Comparison of ENCODE assay signal across 23 mouse cellular contexts in the genomic region with DNA sequence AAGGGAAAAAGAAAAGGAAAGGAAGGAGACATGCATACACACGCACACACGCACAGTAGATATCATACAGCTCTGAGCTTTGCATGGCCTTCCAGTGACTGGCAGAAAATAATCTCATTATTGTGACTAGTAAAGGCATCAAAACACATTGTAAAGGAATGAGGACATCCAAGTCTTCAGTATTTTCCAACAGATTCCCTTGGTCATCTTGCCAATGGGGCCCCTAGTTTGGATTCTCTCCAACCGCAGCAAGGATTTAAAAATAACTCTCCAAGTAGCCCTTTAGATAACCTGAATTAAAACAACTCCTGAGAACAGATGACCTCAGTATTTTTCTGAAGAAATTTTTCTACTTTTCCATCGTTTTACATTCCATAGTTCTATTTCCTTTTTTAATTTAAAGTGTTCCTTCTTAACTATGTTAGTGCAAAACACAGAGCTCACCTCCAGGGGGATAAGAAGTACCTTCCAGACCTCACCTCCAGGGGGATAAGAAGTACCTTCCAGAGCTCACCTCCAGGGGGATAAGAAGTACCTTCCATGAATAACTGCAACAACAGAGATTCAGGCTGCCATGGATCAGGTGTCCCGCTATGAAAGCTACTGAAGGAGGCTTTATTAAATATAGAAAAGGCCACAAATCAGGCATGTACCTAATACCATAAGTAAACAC. TPM values are rescaled to one million over a fixed set of nuclear protein-coding genes. Genes with fewer than 3 reads are reported as not detected.
DNase-seq lines count a peak whose midpoint lies in the region; ATAC-seq and TF ChIP-seq lines count a peak whose summit lies in the region.
"Had no signal": no experiment of that assay in that cellular context is flagged by ENCODE, and none has a peak within 500 bp of the region (broad histone marks: within the 10 kb centered on the region; RNA-seq: fewer than 3 reads in every experiment).

No protein-coding gene starts in this region.

- no peaks in the 10 kb centered on the region for H3K36me3 ChIP-seq in heart, embryonic 15.5 days
- no peaks in the 10 kb centered on the region for H3K36me3 ChIP-seq in heart, embryonic 11.5 days (ENCODE audit: control insufficient read depth, insufficient read depth, low read length)
- no peaks in the 10 kb centered on the region for H3K36me3 ChIP-seq in CH12.LX (replicated peaks in 1 of 2; ENCODE audit: control insufficient read depth in 1 of 2, insufficient read depth in 1 of 2, low read length in 1 of 2)
- H3K36me3 ChIP-seq: embryonic facial prominence, embryonic 10.5 days; neural tube, embryonic 12.5 days had no signal

- peak overlapping the region; percentile 71 for H3K27ac ChIP-seq in heart, embryonic 15.5 days
- H3K27ac ChIP-seq in heart, embryonic 11.5 days (ENCODE audit: low read depth, low read length): no peak overlapping the region
- no peak overlapping the region for H3K27ac ChIP-seq in CH12.LX (ENCODE audit: insufficient read depth, low read depth)
- H3K27ac ChIP-seq: embryonic facial prominence, embryonic 10.5 days; neural tube, embryonic 12.5 days had no signal

- H3K4me3 ChIP-seq in heart, embryonic 15.5 days: no peak overlapping the region
- H3K4me3 ChIP-seq in heart, embryonic 11.5 days (ENCODE audit: low read depth, low read length): no peak overlapping the region
- no peak overlapping the region for H3K4me3 ChIP-seq in CH12.LX (replicated peaks in 1 of 3; ENCODE audit: low read depth in 2 of 3, low read length in 2 of 3, poor library complexity in 1 of 3)
- H3K4me3 ChIP-seq: embryonic facial prominence, embryonic 10.5 days; erythroblast, embryonic 14.5 days; neural tube, embryonic 12.5 days had no signal

- no peak for TF ChIP-seq RAD21 in CH12.LX (IDR thresholded peaks at IDR 0.05; ENCODE audit: low read depth, low read length)

- in situ Hi-C loops in CH12.LX (cut with MboI; ENCODE audit: low pct_ligation_motif_present, low pct_unique_long_range_greater_than_20kb, low sequenced_read_pairs): no loop called here

- TF ChIP-seq EP300 in CH12.LX (IDR thresholded peaks at IDR 0.05; ENCODE audit: low read length): no peak

- H3K4me2 ChIP-seq in heart, embryonic 15.5 days: peak overlapping the region; percentile 34
- no peak overlapping the region; the same call in 1 of the 2 replicates for H3K4me2 ChIP-seq in heart, embryonic 11.5 days
- H3K4me2 ChIP-seq in CH12.LX (ENCODE audit: insufficient read depth, low read depth, poor library complexity, severe bottlenecking): no peak overlapping the region
- H3K4me2 ChIP-seq: neural tube, embryonic 12.5 days had no signal

- peaks cover 29% of the 10 kb centered on the region for H3K4me1 ChIP-seq in heart, embryonic 15.5 days (replicated peaks)
- peaks cover 7% of the 10 kb centered on the region; the same call in 1 of the 2 replicates for H3K4me1 ChIP-seq in heart, embryonic 11.5 days (ENCODE audit: control insufficient read depth, insufficient read depth, low read length)
- H3K4me1 ChIP-seq in CH12.LX (ENCODE audit: control insufficient read depth in 1 of 2, insufficient read depth in 2 of 2): no peaks in the 10 kb centered on the region

- H3K9me3 ChIP-seq in heart, embryonic 15.5 days (replicated peaks): no peaks in the 10 kb centered on the region
- no peaks in the 10 kb centered on the region for H3K9me3 ChIP-seq in heart, embryonic 11.5 days (replicated peaks; ENCODE audit: control insufficient read depth, low read length)
- peaks cover 4% of the 10 kb centered on the region for H3K9me3 ChIP-seq in CH12.LX (replicated peaks; ENCODE audit: low read length)
- H3K9me3 ChIP-seq: embryonic facial prominence, embryonic 10.5 days; neural tube, embryonic 12.5 days had no signal

- no peaks in the 10 kb centered on the region for H3K79me2 ChIP-seq in CH12.LX (replicated peaks; ENCODE audit: control insufficient read depth, extremely low read depth, insufficient read depth, poor library complexity, severe bottlenecking)

- ATAC-seq in heart, embryonic 15.5 days (replicated peaks; ENCODE audit: insufficient number of reproducible peaks, insufficient read depth, low FRiP score, low read depth): no peak
- ATAC-seq in heart, embryonic 11.5 days (replicated peaks; ENCODE audit: insufficient number of reproducible peaks, low FRiP score, low TSS enrichment): no peak
- ATAC-seq in common myeloid progenitor, adult 5-6 weeks (replicated peaks; ENCODE audit: low read depth, poor library complexity, severe bottlenecking): 0 out of 2 replicates have a peak, but pooled peaks have one; percentile 36
- ATAC-seq: forebrain, embryonic 16.5 days; midbrain, embryonic 16.5 days had no signal

- TF ChIP-seq CTCF in CH12.LX (conservative IDR thresholded peaks at IDR 0.05 in 1 of 2, IDR thresholded peaks at IDR 0.05 in 1 of 2; ENCODE audit: low read depth in 2 of 2, low read length in 2 of 2): peak in 1 of 2 experiments; percentile 54; a peak in 2 of 4 replicates

- no peak for TF ChIP-seq POLR2A in CH12.LX (IDR thresholded peaks at IDR 0.05; ENCODE audit: low read depth, low read length)

- dilution Hi-C loops in CH12.LX (cut with MboI; ENCODE audit: extremely low pct_ligation_motif_present, extremely low pct_unique_long_range_greater_than_20kb, low sequenced_read_pairs): no loop called here

- H3K9ac ChIP-seq in heart, embryonic 15.5 days: no peak overlapping the region
- H3K9ac ChIP-seq in heart, embryonic 11.5 days (ENCODE audit: low read depth, low read length): no peak overlapping the region
- no peak overlapping the region for H3K9ac ChIP-seq in CH12.LX (ENCODE audit: insufficient read depth, low read depth)
- H3K9ac ChIP-seq: neural tube, embryonic 12.5 days had no signal

- H3K27me3 ChIP-seq in heart, embryonic 15.5 days: no peaks in the 10 kb centered on the region
- H3K27me3 ChIP-seq in heart, embryonic 11.5 days (ENCODE audit: control insufficient read depth, insufficient read depth, low read length): no peaks in the 10 kb centered on the region
- H3K27me3 ChIP-seq in CH12.LX (replicated peaks): no peaks in the 10 kb centered on the region

- 44% methylated on average over 5 of the region's 5 CpGs for WGBS in heart, embryonic 15.5 days
- WGBS in heart, embryonic 11.5 days (ENCODE audit: insufficient replicate concordance): 64% methylated on average over 5 of the region's 5 CpGs

- DNase-seq in 3T3-L1 (ENCODE audit: low read depth, low spot score) (peak; percentile 36), CH12.LX (ENCODE audit: extremely low read depth) (peak; percentile 6)
- DNase-seq in c-Kit-positive CD71-positive TER-119-positive erythroid progenitor cells, embryonic 14.5 days (ENCODE audit: low spot score): no peak
- no peak for DNase-seq in lung, adult 18-20 months
- DNase-seq: adrenal gland, postnatal 36 days; cerebellum, postnatal 25 days; lung, postnatal 4 days; right cerebral cortex, postnatal 4 days; thymus, adult 18-20 months had no signal

TF ChIP-seq in CH12.LX, 34 proteins besides CTCF, POLR2A, EP300 and RAD21:
- TF ChIP-seq ZNF384 (IDR thresholded peaks at IDR 0.05; ENCODE audit: low read depth, low read length) (no peak), SMC3 (IDR thresholded peaks at IDR 0.05; ENCODE audit: low read depth, low read length) (no peak), CHD2 (IDR thresholded peaks at IDR 0.05; ENCODE audit: low read length) (no peak), USF2 (conservative IDR thresholded peaks at IDR 0.05; ENCODE audit: low read depth, low read length) (no peak), TBP (conservative IDR thresholded peaks at IDR 0.05; ENCODE audit: low read depth, low read length) (no peak), ZC3H11A (IDR thresholded peaks at IDR 0.05; ENCODE audit: low read depth, low read length) (no peak), BHLHE40 (IDR thresholded peaks at IDR 0.05; ENCODE audit: low read depth, low read length) (no peak), UBTF (IDR thresholded peaks at IDR 0.05; ENCODE audit: low read depth, low read length) (no peak), ELF1 (IDR thresholded peaks at IDR 0.05; ENCODE audit: low read depth, low read length) (no peak), NELFE (IDR thresholded peaks at IDR 0.05; ENCODE audit: low read depth, low read length) (no peak), JUN (IDR thresholded peaks at IDR 0.05; ENCODE audit: insufficient read depth, low read depth, low read length) (no peak), MYC (IDR thresholded peaks at IDR 0.05; ENCODE audit: low read depth, low read length) (no peak), ETS1 (conservative IDR thresholded peaks at IDR 0.05; ENCODE audit: low read depth, low read length) (no peak), RCOR1 (conservative IDR thresholded peaks at IDR 0.05; ENCODE audit: low read depth, low read length) (no peak), TCF12 (IDR thresholded peaks at IDR 0.05; ENCODE audit: low read depth, low read length) (no peak), CHD1 (IDR thresholded peaks at IDR 0.05; ENCODE audit: low read depth, low read length) (no peak)

RNA-seq across cellular contexts. Expression of gene Mlf1, which starts 4.4 kb away (rescaled TPM):
- 267 and 383 TPM in 2 replicates for polyA plus RNA-seq in heart, embryonic 15.5 days (2015; fragmentation: Nextera tagmentation; extraction: Ambion mirVana)
- 57.9 and 60.7 TPM in 2 replicates for polyA plus RNA-seq in heart, embryonic 11.5 days (2014; fragmentation: Nextera tagmentation; extraction: Ambion mirVana)
- total RNA-seq in CH12.LX (2012; rRNA removed): not detected in 2 replicates
- not detected in 2 replicates for total RNA-seq in CH12.LX (2014; rRNA removed)
- polyA plus RNA-seq in CH12.LX (2012; ENCODE audit: insufficient read length, low read depth): not detected in 2 replicates
- 1.9 and 2.5 TPM in 2 replicates for total RNA-seq in common myeloid progenitor, adult 5-6 weeks (2017)
- polyA plus RNA-seq: erythroblast, embryonic 14.5 days had no signal

RNA-seq across cellular contexts. Expression of gene Gm17402, which starts 5.4 kb away (rescaled TPM):
- polyA plus RNA-seq in heart, embryonic 15.5 days (2015; fragmentation: Nextera tagmentation; extraction: Ambion mirVana): not detected in 2 replicates
- not detected in 2 replicates for polyA plus RNA-seq in heart, embryonic 11.5 days (2014; fragmentation: Nextera tagmentation; extraction: Ambion mirVana)
- not detected in 2 replicates for total RNA-seq in CH12.LX (2012; rRNA removed)
- total RNA-seq in CH12.LX (2014; rRNA removed): not detected in 2 replicates
- polyA plus RNA-seq in CH12.LX (2012; ENCODE audit: insufficient read length, low read depth): not detected in 2 replicates
- total RNA-seq in common myeloid progenitor, adult 5-6 weeks (2017): not detected in 2 replicates
- total RNA-seq: adrenal gland, postnatal 36 days; gastrocnemius, adult 18-20 months; hematopoietic stem cell, adult 5-6 weeks; layer of hippocampus, adult 18-20 months had no signal
- polyA plus RNA-seq: embryonic facial prominence, embryonic 10.5 days; erythroblast, embryonic 14.5 days; forebrain, embryonic 16.5 days; kidney, embryonic 14.5 days; limb, embryonic 14.5 days; liver, embryonic 16.5 days; midbrain, embryonic 16.5 days; neural tube, embryonic 12.5 days had no signal

Comparison
In these comparisons a context has a peak if more than half of its experiments do, and no peak if none do; other contexts are left out.
1. DNase-seq: peak in 3T3-L1 (single experiment) and CH12.LX (single experiment); none in c-Kit-positive CD71-positive TER-119-positive erythroid progenitor cells, embryonic 14.5 days (single experiment) and lung, adult 18-20 months (0 of 2).
2. RNA of gene Mlf1, which starts 4.4 kb away (polyA plus RNA-seq): 267 to 383 TPM in heart, embryonic 15.5 days and 57.9 to 60.7 TPM in heart, embryonic 11.5 days; not detected in CH12.LX; every median in the first group is over 10 times any median in the second.